Mouse (Mus musculus) ES-E14 (cell line): Measurements from ENCODE around the gene Eif4e2.

Experiments used
- CHD2 ChIP-seq: IDR thresholded peaks from 2 replicates; pipeline ENCODE4 v1.6.1; 2014; ENCODE audit warnings: mild to moderate bottlenecking, low read depth, low read length, inconsistent platforms
- HCFC1 ChIP-seq: IDR thresholded peaks from 2 replicates; pipeline ENCODE4 v1.6.1; 2012; ENCODE audit warnings: low read length, inconsistent platforms, borderline replicate concordance; ENCODE audit not compliant: insufficient read depth

DNA sequence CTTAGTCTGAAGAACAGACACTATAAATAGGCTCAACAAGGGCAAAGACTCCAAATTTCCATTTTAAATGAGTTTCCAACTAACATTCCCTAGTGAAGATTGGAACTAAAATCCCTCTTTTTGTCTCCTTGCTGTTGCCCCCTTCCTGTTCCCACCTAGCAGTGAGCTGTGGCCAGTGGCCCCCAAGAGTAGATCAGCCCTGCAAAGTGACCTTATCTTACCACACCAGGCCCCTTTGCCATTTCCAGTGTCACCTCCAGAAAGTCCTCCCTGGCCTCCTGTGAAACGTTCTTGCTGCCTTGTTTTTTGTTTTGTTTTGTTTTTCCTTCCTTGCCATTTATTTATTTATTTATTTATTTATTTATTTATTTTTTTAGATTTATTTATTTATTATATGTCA is 31.7 kb downstream of the Eif4e2 start:
- TF ChIP-seq HCFC1, result no peak
- no peak for TF ChIP-seq CHD2
